Mouse (Mus musculus): ENCODE data around the gene Golgb1. TPM values are rescaled to one million over a fixed set of nuclear protein-coding genes. Genes with fewer than 3 reads are reported as not detected.
"Not testable (repeated sequence)": the region's sequence is repeated elsewhere in the genome, so short reads cannot be mapped to it uniquely, and the experiment has no call there.

Gene Golgb1
- total RNA-seq (2014; rRNA removed; ENCODE audit: low replicate concordance) (22.5 and 34.2 TPM in 2 replicates), polyA plus RNA-seq (2015; fragmentation: Nextera tagmentation; extraction: Ambion mirVana) (47.3 and 55.5 TPM in 2 replicates)

- Histone ChIP-seq H3K9me3 (replicated peaks; ENCODE audit: control insufficient read depth, low read length) (no peaks in the 10 kb centered on the region), H3K9ac (replicated peaks; ENCODE audit: low read depth, low read length) (peak within 1 kb of the TSS; percentile 89), H3K27ac (ENCODE audit: low read depth) (peak within 1 kb of the TSS; percentile 88), H3K4me3 (ENCODE audit: low read depth, low read length) (peak within 1 kb of the TSS; percentile 94), H3K27me3 (ENCODE audit: control insufficient read depth, insufficient read depth, low read length) (no peaks in the 10 kb centered on the region), H3K4me1 (ENCODE audit: control insufficient read depth, insufficient read depth) (peaks cover 12% of the 10 kb centered on the region), H3K36me3 (replicated peaks; ENCODE audit: control insufficient read depth, insufficient read depth, low read length) (peaks cover 10% of the 10 kb centered on the region), H3K4me2 (ENCODE audit: low read depth, low read length) (peak within 1 kb of the TSS; percentile 83)
- DNase-seq (ENCODE audit: low spot score) (peak; percentile 100), ATAC-seq (ENCODE audit: insufficient read depth, low read depth) (peak; percentile 99)
- TF ChIP-seq CTCF (IDR thresholded peaks at IDR 0.05; ENCODE audit: low read depth) (no peak), EP300 (IDR thresholded peaks at IDR 0.05; ENCODE audit: low read depth) (no peak)
- WGBS = under 1% methylated on average over 43 of the region's 43 CpGs
Observed at GRCm38 (mm10) chr16:36874583-36875275, at the start of gene Golgb1, which contains the start of gene Eaf2. Gene Golgb1 (plus strand): TSS chr16:36875140. Gene Eaf2 (minus strand): TSS chr16:36875003.

- Histone ChIP-seq H3K4me3 (ENCODE audit: low read depth, low read length) (peak overlapping the region; percentile 59), H3K9me3 (replicated peaks; ENCODE audit: control insufficient read depth, low read length) (no peaks in the 10 kb centered on the region), H3K36me3 (replicated peaks; ENCODE audit: control insufficient read depth, insufficient read depth, low read length) (no peaks in the 10 kb centered on the region), H3K4me1 (ENCODE audit: control insufficient read depth, insufficient read depth) (no peaks in the 10 kb centered on the region; the same call in 1 of the 2 replicates), H3K9ac (replicated peaks; ENCODE audit: low read depth, low read length) (peak overlapping the region; percentile 56; the same call in 1 of the 2 replicates), H3K27me3 (ENCODE audit: control insufficient read depth, insufficient read depth, low read length) (peaks cover 4% of the 10 kb centered on the region), H3K4me2 (ENCODE audit: low read depth, low read length) (peak overlapping the region; percentile 74), H3K27ac (ENCODE audit: low read depth) (no peak overlapping the region)
- ATAC-seq (ENCODE audit: insufficient read depth, low read depth) = no peak; the same call in 1 of the 2 replicates
- no peak for DNase-seq (ENCODE audit: low spot score)
- 7% methylated on average over 11 of the region's 11 CpGs for WGBS
- no peak for TF ChIP-seq CTCF (IDR thresholded peaks at IDR 0.05; ENCODE audit: low read depth)
- TF ChIP-seq EP300 (IDR thresholded peaks at IDR 0.05; ENCODE audit: low read depth) = no peak
Observed at GRCm38 (mm10) chr16:36827611-36828053, 47.3 kb upstream of the Golgb1 start.

- no peak within 1 kb of the TSS for H3K27ac ChIP-seq (ENCODE audit: low read depth)
- H3K36me3 ChIP-seq (replicated peaks; ENCODE audit: control insufficient read depth, insufficient read depth, low read length) = no peaks in the 10 kb centered on the region
- DNase-seq (ENCODE audit: low spot score) (peak; percentile 51), ATAC-seq (ENCODE audit: insufficient read depth, low read depth) (peak; percentile 97)
- H3K4me2 ChIP-seq (ENCODE audit: low read depth, low read length) = peak within 1 kb of the TSS; percentile 74
- H3K9ac ChIP-seq (replicated peaks; ENCODE audit: low read depth, low read length) = peak within 1 kb of the TSS; percentile 56
- H3K27me3 ChIP-seq (ENCODE audit: control insufficient read depth, insufficient read depth, low read length) = peaks cover 4% of the 10 kb centered on the region
- TF ChIP-seq EP300 (IDR thresholded peaks at IDR 0.05; ENCODE audit: low read depth) (no peak), CTCF (IDR thresholded peaks at IDR 0.05; ENCODE audit: low read depth) (no peak)
- no peaks in the 10 kb centered on the region for H3K9me3 ChIP-seq (replicated peaks; ENCODE audit: control insufficient read depth, low read length)
- H3K4me3 ChIP-seq (ENCODE audit: low read depth, low read length) = peak within 1 kb of the TSS; percentile 59
- under 1% methylated on average over 57 of the region's 64 CpGs for WGBS
- H3K4me1 ChIP-seq (ENCODE audit: control insufficient read depth, insufficient read depth) = no peaks in the 10 kb centered on the region; the same call in 1 of the 2 replicates
Observed at GRCm38 (mm10) chr16:36828054-36828786, 46.7 kb upstream of the Golgb1 start, which contains the start of gene Iqcb1. Gene Iqcb1 (plus strand): TSS chr16:36828385.

GRCm38 (mm10) chr16:36828820-36829219 is 46.1 kb upstream of the Golgb1 start:
- Histone ChIP-seq H3K36me3 (replicated peaks; ENCODE audit: control insufficient read depth, insufficient read depth, low read length) (no peaks in the 10 kb centered on the region), H3K4me3 (ENCODE audit: low read depth, low read length) (peak overlapping the region; percentile 59), H3K9ac (replicated peaks; ENCODE audit: low read depth, low read length) (peak overlapping the region; percentile 56), H3K4me2 (ENCODE audit: low read depth, low read length) (peak overlapping the region; percentile 74), H3K4me1 (ENCODE audit: control insufficient read depth, insufficient read depth) (no peaks in the 10 kb centered on the region; the same call in 1 of the 2 replicates), H3K9me3 (replicated peaks; ENCODE audit: control insufficient read depth, low read length) (no peaks in the 10 kb centered on the region), H3K27ac (ENCODE audit: low read depth) (no peak overlapping the region), H3K27me3 (ENCODE audit: control insufficient read depth, insufficient read depth, low read length) (peaks cover 4% of the 10 kb centered on the region)
- WGBS = 10% methylated on average over 11 of the region's 11 CpGs
- no peak for DNase-seq (ENCODE audit: low spot score)
- no peak for ATAC-seq (ENCODE audit: insufficient read depth, low read depth)
- no peak for TF ChIP-seq EP300 (IDR thresholded peaks at IDR 0.05; ENCODE audit: low read depth)
- no peak for TF ChIP-seq CTCF (IDR thresholded peaks at IDR 0.05; ENCODE audit: low read depth)

GRCm38 (mm10) chr16:36846894-36847293 is 28.0 kb upstream of the Golgb1 start:
- H3K4me2 ChIP-seq (ENCODE audit: low read depth, low read length); H3K27ac ChIP-seq (ENCODE audit: low read depth); H3K4me3 ChIP-seq (ENCODE audit: low read depth, low read length); ATAC-seq (ENCODE audit: insufficient read depth, low read depth); H3K27me3 ChIP-seq (ENCODE audit: control insufficient read depth, insufficient read depth, low read length); H3K9ac ChIP-seq (replicated peaks; ENCODE audit: low read depth, low read length); DNase-seq (ENCODE audit: low spot score); H3K9me3 ChIP-seq (replicated peaks; ENCODE audit: control insufficient read depth, low read length); H3K4me1 ChIP-seq (ENCODE audit: control insufficient read depth, insufficient read depth): not testable (repeated sequence)
- 95% methylated on average over 1 of the region's 1 CpGs for WGBS
- H3K36me3 ChIP-seq (replicated peaks; ENCODE audit: control insufficient read depth, insufficient read depth, low read length) = peaks cover 15% of the 10 kb centered on the region

All from heart, postnatal 0 days (tissue).